Mouse (Mus musculus): ENCODE measurements at regions not wholly inside any gene's neighbourhood (a gene's known extent, or its start where the extent isn't known, plus 50 kb on each side); places are given as distances from the start of the nearest gene placed in this dataset.

DNA sequence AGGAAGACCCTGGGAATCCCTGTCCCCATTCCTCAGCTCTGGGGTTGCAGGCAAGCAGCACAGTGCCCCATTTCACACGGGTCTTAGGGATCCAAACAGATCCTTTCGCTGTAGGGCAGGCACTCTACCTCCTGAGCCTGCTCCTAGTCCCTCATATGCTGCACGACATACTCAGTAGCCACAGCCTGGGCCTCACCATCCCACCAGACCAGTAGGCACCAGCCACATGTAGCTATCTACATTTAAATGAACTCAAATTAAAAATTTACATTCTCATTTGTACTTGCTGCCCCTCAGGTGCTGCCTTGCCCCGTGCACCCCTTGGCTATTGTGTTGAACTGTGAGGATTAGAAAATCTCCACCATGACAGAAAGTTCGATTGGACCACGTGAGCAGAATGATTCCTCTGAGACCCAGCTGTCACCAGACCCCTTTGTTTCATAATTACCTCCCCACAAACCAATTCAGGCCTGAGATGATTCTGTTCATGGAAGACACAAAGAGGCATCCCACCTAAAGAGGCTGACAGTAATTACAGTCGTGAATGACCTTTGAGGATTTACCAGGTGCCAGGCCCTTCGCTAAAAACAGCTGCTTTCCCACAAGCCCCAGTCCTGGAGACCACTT, 67.9 kb upstream of the Ctnnb1 start:
- no peak for DNase-seq (ENCODE audit: low read depth, low spot score)

DNA sequence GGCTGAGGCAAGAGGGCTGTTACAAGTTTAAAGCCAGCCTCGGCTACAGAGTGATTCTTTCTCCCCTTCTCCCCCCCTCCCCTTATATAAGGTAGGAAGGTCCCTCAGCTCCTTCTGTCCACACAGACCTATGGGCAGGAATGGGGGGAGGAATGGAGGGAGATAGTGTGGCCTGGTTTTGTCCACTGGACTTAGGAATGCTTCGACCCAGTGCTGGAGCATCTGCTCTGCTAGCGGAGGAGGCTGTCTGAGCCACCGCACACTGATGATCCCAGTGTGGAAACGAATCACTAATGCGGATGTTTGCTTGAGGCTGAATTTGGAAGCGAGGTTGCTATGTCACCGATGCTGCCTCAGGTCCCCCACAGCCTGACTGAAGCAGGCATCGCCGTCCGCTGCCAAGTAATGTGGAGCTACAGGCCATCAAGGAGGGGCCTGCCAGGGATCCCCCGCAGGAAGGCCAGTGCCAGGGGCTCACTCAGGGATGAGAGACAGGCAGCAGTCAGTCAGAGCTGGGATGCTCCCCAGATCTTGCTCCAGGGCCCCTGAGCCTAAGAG, 67.1 kb upstream of the Ctnnb1 start:
- DNase-seq (ENCODE audit: low read depth, low spot score): no peak

DNA sequence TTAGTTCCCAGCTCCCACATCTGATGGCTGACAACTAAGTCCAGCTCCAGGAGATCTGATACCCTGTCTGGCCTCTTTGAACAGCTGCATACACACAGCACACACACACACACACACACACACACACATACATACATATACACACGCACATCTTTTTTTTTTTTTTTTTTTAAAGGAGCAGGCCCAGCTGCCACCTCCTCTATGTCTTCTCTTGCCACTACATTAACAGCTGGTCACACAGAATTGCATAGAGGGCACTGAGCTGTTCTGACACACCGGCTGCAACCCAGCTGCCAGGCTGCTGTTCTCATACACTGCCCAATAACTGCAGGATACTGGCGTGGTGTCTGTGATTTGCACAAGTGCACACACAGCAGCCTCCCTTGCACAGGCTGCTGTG, 64.6 kb upstream of the Ctnnb1 start:
- DNase-seq (ENCODE audit: low read depth, low spot score): no peak

DNA sequence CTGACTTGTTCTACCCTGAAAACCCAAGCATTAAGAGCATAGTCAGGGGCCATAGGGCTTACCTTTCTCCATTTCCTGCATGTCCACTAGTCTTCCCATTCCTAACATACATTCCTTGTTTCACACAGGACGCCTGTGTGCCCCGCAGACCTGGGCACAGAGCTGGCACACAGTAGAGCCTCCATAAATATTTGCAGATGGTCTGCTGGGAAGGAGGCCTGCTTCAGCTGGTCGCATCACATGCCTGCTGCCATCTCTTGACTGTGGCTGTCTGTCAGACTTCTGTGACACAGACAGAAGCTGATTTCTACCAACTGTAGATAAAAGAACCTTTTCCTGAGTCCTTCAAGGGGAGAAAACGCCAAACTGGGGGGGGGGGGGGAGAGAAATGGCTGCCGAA, 62.8 kb upstream of the Ctnnb1 start:
- no peak for DNase-seq (ENCODE audit: low read depth, low spot score)

DNA sequence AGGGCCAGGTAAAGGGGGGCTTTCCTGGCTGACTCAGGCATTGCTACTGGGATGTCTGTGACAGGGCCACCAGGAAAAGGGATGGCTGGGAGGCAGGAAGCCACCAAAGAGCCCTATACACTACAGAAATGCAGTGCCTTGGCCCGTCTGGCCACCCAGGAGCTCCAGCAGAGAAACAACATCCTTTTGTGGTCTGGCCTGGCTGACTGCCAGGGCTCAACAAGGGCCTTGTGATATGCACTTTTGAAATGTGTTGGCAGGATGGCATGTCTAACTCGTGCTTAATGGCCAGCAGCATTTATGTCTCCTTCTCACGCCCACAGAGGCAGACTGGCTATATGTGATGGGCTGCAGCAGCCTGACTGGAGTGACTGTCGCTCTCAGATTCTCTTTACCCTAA, 62.3 kb upstream of the Ctnnb1 start:
- no peak for DNase-seq (ENCODE audit: low read depth, low spot score)

DNA sequence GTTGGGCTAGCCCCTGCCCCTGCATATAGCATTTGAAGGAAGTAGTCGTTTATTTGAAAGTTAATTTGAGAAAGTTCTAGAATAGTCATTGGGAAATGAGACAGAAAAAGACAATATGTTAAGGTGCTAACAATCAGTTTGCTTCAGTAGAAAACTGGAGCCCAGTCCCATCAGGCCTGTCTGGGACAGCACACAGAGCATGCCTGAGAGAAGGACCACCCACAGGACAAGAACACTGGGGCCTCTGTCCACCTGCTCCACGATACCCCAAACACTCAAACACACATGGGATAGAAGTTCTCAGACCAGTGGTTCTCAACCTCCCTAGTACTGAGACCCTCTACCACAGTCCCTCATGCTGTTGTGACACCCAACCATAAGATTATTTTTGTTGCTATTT, 61.2 kb upstream of the Ctnnb1 start:
- DNase-seq (ENCODE audit: low read depth, low spot score): no peak

DNA sequence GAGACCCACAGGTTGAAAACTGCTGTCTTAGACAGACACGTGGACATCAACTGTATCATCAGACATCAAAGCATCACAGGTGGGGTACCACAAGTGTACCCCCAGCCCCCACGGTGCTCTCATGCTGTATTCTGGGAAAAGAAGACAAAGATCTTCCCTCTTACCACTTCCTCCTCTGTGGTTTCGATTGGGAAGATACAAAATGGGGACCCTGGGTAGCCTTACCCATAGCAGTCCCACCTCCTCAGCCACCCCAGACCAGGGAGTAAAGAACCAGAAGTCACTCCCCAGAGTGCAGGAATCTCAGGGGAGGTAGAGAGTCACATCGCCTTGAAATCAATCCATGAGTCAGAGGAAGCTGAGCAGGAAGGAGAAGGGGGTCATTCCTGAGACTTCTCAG, 60.7 kb upstream of the Ctnnb1 start:
- no peak for DNase-seq (ENCODE audit: low read depth, low spot score)

DNA sequence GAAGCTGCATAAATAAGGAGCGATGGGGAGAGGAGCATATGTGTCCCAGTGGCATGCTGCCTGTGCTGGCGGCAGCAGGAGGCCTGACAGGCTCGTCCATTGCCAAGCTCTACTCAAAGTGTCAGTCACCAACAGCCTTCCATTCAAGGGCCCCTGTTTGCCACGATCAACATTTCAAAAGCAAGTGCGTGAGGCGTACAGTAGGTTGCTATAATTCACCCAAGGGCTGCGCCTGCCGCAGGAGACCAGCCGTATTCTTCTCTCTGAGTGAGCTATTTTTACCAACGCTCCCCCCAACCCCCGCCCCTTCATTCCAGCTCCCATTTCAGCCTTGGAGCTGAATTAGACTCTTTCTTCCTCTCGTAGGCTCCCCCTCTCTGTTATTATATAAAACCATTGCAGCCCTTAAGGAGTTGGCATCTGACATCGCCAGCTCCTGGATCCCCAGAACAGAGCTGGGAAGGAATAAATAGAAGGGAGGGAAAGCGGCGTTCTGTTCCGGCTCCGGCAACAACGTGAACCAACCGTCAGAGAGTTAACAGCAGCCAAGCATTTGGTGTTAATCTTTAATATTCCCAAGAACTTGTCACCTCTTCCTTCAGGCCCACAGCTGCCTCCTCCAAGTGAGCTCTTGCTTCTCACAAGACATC, 59.5 kb upstream of the Ctnnb1 start:
- DNase-seq (ENCODE audit: low read depth, low spot score): no peak

DNA sequence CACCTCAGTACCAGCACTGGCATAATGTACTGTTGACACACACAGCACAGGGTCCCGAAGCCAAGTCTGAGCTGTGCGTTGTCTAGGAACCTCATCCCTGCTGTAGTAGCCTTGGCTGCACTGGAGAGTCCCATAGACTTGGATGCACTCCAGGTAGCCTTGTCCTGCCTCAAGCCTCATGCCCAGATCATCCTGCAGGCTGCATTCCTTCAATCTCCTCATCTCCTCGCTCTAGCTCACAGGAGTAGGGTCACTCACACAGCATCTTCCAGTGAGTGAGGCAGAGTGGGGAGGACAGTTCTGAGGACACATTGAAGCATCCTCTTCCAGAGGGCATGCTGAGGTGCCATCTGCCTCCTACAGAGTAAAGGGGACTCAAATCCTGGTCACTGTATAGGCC, 55.7 kb upstream of the Ctnnb1 start:
- DNase-seq (ENCODE audit: low read depth, low spot score): no peak

DNA sequence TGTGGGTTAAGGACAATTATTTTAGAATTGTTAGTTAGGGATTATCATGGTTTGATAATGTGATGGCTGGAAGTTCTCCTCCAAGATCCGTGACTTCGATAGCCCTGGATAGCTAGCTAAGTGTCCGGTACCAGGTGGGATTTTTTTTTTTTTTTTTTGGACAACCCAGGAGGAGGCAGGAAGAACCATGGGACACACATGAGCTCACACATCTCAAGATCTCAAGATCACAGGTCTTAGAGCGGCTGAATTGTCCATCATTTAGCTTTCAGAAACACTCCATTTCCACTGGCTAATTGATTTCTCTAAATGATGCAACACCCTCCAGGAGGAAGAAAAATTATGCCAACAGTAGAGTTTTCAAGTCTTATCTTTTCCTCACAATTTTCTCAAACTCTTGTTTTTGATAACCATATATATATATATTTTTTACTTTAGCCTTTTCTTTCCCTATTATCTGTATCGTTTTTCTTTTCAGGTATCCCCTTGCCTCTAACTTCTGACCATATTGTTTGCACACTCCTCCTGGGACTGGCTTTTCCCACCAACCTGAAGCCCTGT, 54.5 kb upstream of the Ctnnb1 start:
- no peak for DNase-seq (ENCODE audit: low read depth, low spot score)

DNA sequence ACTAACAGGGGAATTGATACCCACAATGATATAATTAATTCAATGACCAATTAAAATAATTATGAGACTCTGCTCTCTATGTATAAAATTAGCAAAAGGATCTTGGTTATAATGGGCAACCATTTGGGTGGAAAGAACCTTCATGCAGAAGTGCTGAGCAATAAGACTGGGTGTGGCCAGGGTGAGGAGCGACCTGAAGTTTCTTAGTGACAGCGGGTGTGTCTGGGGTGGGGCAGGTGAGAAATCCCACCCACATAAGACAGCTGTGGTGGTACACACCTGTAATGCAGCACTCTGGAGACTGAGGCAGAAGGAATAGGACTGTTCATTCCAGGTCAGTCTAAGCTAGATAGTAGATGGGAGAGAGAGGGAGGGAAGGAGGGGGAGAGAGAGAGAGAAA, 51.9 kb upstream of the Ctnnb1 start:
- no peak for DNase-seq (ENCODE audit: low read depth, low spot score)

Measured in R1 (cell line).